Mouse (Mus musculus) lung, adult 2 months (tissue): ENCODE data around the gene Dnah14. TPM values are rescaled to one million over a fixed set of nuclear protein-coding genes. Genes with fewer than 3 reads are reported as not detected.

ENCODE experiments used
- DNase-seq: peaks from one replicate; pipeline ENCODE4 v3.0.0; 2022
- H3K4me1 ChIP-seq: fragments of 200-500 bp; 2 replicates; pipeline ENCODE4 v1.6.1; 2011; ENCODE audit warnings: low read length; ENCODE audit not compliant: control insufficient read depth, insufficient read depth
- H3K4me3 ChIP-seq: fragments of 200-500 bp; replicated peaks from 2 replicates; pipeline ENCODE3; 2011; ENCODE audit warnings: low read depth, mild to moderate bottlenecking, control low read depth, low read length; ENCODE audit errors: extremely low read depth
- CTCF ChIP-seq: fragments of 200-500 bp; IDR thresholded peaks from 2 replicates; pipeline ENCODE4 v1.5.1; 2011; ENCODE audit warnings: mild to moderate bottlenecking, low read length, control low read depth; ENCODE audit not compliant: insufficient read depth
- POLR2A ChIP-seq: fragments of 200-500 bp; IDR thresholded peaks from 2 replicates; pipeline ENCODE4 v1.6.1; 2011; ENCODE audit warnings: low read depth, mild to moderate bottlenecking, control low read depth, low read length, borderline replicate concordance; ENCODE audit errors: extremely low read depth
- WGBS: fragments of 180-500 bp; shearing (Covaris S2); methylation state at CpG from one replicate; pipeline ENCODE4 v1.1.7; 2018; 5-methylcytosine and 5-hydroxymethylcytosine counted together
- polyA plus RNA-seq: library from polyadenylated mRNA; depleted of rRNA; stranded (reverse); fragments of >200 nt; gene quantifications from 2 replicates; pipeline ENCODE4 v1.2.3, GENCODE M21; 2012

Gene Dnah14
- polyA plus RNA-seq, 1 experiment: 0.05 TPM

DNA sequence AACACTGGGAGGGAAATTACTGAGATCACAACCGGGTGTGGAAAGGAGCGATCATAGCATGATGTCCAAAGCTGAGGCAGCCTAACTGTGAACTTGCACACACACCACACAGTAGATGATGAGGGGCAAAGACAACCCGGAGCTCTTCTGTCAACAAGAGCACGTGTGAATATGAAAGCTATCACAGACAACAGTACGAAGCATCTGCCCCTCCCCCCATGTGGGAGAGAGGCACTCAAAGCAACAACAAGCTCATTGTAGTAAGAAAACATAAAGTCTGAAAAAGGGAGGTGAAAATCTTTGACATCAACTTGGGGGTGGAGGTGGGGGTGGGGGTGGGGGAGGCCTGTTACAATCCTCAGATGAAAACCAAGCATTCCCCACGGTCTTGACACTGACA, 256.8 kb downstream of the Dnah14 start:
- Histone ChIP-seq H3K4me3 (no peak overlapping the region), H3K4me1 (no peaks in the 10 kb centered on the region)
- no peak for DNase-seq
- WGBS: 66% methylated on average over 6 of the region's 6 CpGs
- no peak for TF ChIP-seq CTCF
- TF ChIP-seq POLR2A: no peak

DNA sequence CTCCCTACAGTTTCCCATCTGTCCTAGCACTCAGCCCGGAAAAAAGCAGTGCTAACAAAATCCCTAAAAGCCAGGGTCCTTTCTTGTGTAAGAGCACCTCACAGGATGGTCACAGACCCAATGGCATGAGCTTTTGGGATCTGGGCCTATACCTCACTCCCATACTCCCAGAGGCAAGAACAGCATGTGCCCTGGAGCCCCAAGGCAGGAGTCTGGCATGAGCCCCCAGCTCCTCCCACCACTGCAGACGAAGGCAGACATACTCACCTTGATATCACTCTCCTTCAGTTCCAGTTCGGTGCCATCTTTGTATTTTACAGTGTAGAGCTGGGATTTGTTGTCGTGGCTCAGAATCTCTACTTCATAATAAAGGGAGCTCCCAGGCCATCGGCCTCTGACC, 261.8 kb downstream of the Dnah14 start:
- Histone ChIP-seq H3K4me3 (no peak overlapping the region), H3K4me1 (peaks cover 17% of the 10 kb centered on the region)
- TF ChIP-seq POLR2A (no peak), CTCF (no peak)
- WGBS: 81% methylated on average over 5 of the region's 5 CpGs
- no peak for DNase-seq

DNA sequence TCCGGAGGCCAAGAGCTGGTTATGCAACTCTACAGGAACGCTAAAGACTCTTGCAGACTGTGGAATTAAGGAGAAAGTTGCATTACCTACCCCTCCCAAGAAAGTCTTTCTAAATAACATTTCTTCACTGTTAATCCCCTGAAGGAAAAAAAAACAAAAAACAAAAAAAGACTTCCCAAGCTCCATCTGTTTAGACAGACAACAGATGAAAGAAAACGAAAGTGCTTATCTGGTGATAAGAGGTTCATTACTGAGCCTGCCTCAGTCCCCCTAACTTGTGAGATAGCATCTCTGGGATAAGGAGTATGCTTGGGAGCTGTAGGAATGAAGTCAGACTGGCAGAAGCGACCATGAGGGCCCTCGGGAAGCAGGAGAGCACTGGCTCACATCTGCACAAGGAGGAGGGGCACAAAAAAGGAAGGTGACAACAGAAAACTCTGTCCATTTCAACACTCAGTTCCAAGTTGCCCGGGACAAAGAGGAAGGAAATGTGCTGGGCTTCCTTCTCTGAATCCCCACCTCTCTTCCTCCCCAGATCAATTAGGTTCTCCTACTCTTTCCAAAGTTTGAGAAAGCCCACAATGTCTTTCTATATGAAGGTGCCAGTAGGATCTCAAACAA, 263.5 kb downstream of the Dnah14 start:
- no peak for DNase-seq
- WGBS: 7% methylated on average over 6 of the region's 6 CpGs
- TF ChIP-seq CTCF: no peak
- peaks cover 17% of the 10 kb centered on the region for H3K4me1 ChIP-seq
- H3K4me3 ChIP-seq: peak overlapping the region; percentile 13

- DNase-seq: no peak
- TF ChIP-seq CTCF (no peak), POLR2A (no peak)
- H3K4me1 ChIP-seq: peaks cover 17% of the 10 kb centered on the region
- 1% methylated on average over 16 of the region's 16 CpGs for WGBS
- H3K4me3 ChIP-seq: peak overlapping the region; percentile 88
These were observed 265.0 kb downstream of the Dnah14 start for GRCm38 (mm10) chr1:181841396-181841795.

DNA sequence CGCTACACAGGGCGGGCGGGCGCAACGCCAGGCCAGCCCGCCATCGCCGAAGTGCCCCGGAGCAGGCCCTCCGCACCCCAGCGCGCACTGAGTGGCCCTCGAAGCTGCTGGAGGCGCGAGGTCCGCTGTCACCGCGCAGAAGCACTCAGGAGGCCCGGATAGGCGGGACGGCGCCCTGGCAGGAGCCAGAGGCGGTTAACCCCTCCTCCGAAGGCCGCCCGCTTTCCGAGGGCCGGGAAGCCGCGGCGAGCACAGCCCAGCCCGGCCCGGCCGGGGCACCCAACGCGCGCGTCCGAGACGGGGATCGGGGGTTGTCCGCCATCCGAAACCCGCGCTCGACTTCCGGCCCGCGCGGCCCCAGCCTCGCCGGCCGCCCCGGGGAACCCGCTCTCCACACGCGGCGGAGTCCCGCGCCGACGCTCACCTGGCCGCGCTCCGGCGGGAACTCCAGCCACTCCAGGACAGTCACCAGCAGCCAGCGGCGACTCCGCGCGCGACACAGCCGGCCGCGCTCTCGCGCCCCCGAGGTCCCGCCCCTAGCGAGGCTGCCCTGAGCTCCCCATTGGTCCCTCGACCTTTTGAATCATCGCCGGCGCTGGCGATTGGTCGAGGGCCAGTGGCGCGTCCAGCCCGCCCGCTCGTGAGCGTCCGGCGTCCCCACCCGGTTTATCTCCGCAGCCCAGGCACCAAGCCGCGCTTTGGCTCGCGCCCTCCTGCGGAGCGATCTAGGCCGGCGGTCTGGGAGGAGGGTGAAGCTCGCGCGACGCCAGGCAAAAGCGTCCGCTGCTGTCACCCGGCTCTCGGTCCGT, 265.7 kb downstream of the Dnah14 start:
- Histone ChIP-seq H3K4me1 (peaks cover 17% of the 10 kb centered on the region), H3K4me3 (peak overlapping the region; percentile 88)
- peak; percentile 96 for DNase-seq
- WGBS: under 1% methylated on average over 103 of the region's 113 CpGs
- TF ChIP-seq POLR2A: peak; percentile 81
- no peak for TF ChIP-seq CTCF

GRCm38 (mm10) chr1:181842781-181843180, 266.4 kb downstream of the Dnah14 start, which contains the start of gene Lbr:
Gene Lbr, minus strand, starts transcription at chr1:181843046.
- TF ChIP-seq POLR2A (peak; percentile 22; the same call in 1 of the 2 replicates), CTCF (no peak)
- no peak for DNase-seq
- Histone ChIP-seq H3K4me1 (peaks cover 17% of the 10 kb centered on the region), H3K4me3 (peak within 1 kb of the TSS; percentile 88)
- 3% methylated on average over 14 of the region's 14 CpGs for WGBS

- 92% methylated on average over 15 of the region's 15 CpGs for WGBS
- TF ChIP-seq POLR2A: no peak
- no peak for TF ChIP-seq CTCF
- Histone ChIP-seq H3K4me1 (peaks cover 10% of the 10 kb centered on the region), H3K4me3 (no peak overlapping the region)
- DNase-seq: no peak
These were observed 268.7 kb downstream of the Dnah14 start for GRCm38 (mm10) chr1:181844874-181845547.

GRCm38 (mm10) chr1:181845767-181846166, 269.4 kb downstream of the Dnah14 start:
- no peak for TF ChIP-seq CTCF
- TF ChIP-seq POLR2A: no peak
- Histone ChIP-seq H3K4me3 (no peak overlapping the region), H3K4me1 (peaks cover 5% of the 10 kb centered on the region)
- no peak for DNase-seq
- 86% methylated on average over 3 of the region's 3 CpGs for WGBS

- Histone ChIP-seq H3K4me1 (peaks cover 7% of the 10 kb centered on the region), H3K4me3 (no peak overlapping the region)
- TF ChIP-seq POLR2A: no peak
- no peak for TF ChIP-seq CTCF
- DNase-seq: no peak
- WGBS: 89% methylated on average over 3 of the region's 3 CpGs
These were observed 271.0 kb downstream of the Dnah14 start for GRCm38 (mm10) chr1:181847396-181847795.
